Mouse (Mus musculus) neural tube, embryonic 11.5 days (tissue): ENCODE measurements around the gene Ppp1r1c. TPM values are rescaled to one million over a fixed set of nuclear protein-coding genes. Genes with fewer than 3 reads are reported as not detected.

Source experiments
- ATAC-seq: fragments of 200-750 bp; cut with Nextera tagmentation; 2 replicates; pipeline ENCODE4 v1.8.0; 2017; ENCODE audit warnings: moderate number of reproducible peaks, mild to moderate bottlenecking, moderate TSS enrichment, moderate library complexity; ENCODE audit not compliant: insufficient read depth, low FRiP score, low TSS enrichment
- DNase-seq: peaks from one replicate; pipeline ENCODE4 v3.0.0-alpha.2; 2015; ENCODE audit warnings: low spot score
- H3K27ac ChIP-seq: fragments of 300-500 bp; sonication (generic); 2 replicates; pipeline ENCODE4 v1.5.1; 2014; ENCODE audit warnings: low read depth, mild to moderate bottlenecking, low read length
- H3K27me3 ChIP-seq: fragments of 300-500 bp; sonication (generic); 2 replicates; pipeline ENCODE4 v1.6.1; 2014; ENCODE audit warnings: mild to moderate bottlenecking, low read length, mixed read lengths; ENCODE audit not compliant: control insufficient read depth, insufficient read depth
- H3K36me3 ChIP-seq: fragments of 300-500 bp; sonication (generic); 2 replicates; pipeline ENCODE4 v1.6.1; 2014; ENCODE audit warnings: mild to moderate bottlenecking, low read length, moderate library complexity, mixed read lengths; ENCODE audit not compliant: control insufficient read depth, insufficient read depth
- H3K4me1 ChIP-seq: fragments of 300-500 bp; sonication (generic); 2 replicates; pipeline ENCODE4 v1.6.1; 2014; ENCODE audit warnings: low read length, mixed read lengths; ENCODE audit not compliant: control insufficient read depth, insufficient read depth
- H3K4me2 ChIP-seq: fragments of 300-500 bp; sonication (generic); 2 replicates; pipeline ENCODE4 v1.6.1; 2014; ENCODE audit warnings: low read depth, mild to moderate bottlenecking, moderate library complexity
- H3K4me3 ChIP-seq: fragments of 300-500 bp; sonication (generic); 2 replicates; pipeline ENCODE4 v1.5.1; 2014; ENCODE audit warnings: low read depth, low read length
- H3K9ac ChIP-seq: fragments of 300-500 bp; sonication (generic); 2 replicates; pipeline ENCODE4 v1.6.1; 2014; ENCODE audit warnings: mild to moderate bottlenecking, low read length
- H3K9me3 ChIP-seq: fragments of 300-500 bp; sonication (generic); 2 replicates; pipeline ENCODE4 v1.6.1; 2016; ENCODE audit warnings: low read length; ENCODE audit not compliant: control insufficient read depth
- WGBS: fragments of 180-500 bp; shearing (Covaris S2); extraction: QIAGEN DNeasy Blood & Tissue Kit; methylation state at CpG from one replicate; pipeline ENCODE4 v1.1.7; 2014; 5-methylcytosine and 5-hydroxymethylcytosine counted together
- polyA plus RNA-seq: library from polyadenylated mRNA; unstranded; fragments of >200 nt; fragmentation: Nextera tagmentation; extraction: Ambion mirVana; gene quantifications from 2 replicates; pipeline ENCODE4 v1.2.1, GENCODE M21; 2014

Gene Ppp1r1c
- polyA plus RNA-seq, 1 experiment from 2014 or later, result 53.6 TPM

DNA sequence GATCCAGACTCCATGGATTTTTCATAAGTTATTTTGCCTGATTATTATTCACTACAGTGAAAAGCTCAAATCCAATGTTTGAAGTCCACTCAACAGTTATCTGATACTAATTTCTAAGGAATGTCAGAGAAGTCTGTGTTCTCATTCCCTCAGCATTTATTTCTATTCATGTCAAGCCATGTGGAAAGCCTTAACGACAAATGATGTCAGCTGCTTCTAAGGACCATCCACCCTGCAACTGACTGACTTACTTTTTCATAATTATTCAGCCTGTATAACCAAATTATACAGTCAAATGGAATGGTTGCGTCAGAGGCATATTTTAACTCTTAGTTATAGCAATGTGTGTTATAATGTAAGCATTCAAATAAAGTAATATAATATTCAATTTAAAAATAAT lies 8.3 kb downstream of the Ppp1r1c start:
- no peaks in the 10 kb centered on the region for H3K36me3 ChIP-seq
- DNase-seq (no peak), ATAC-seq (no peak)
- no peak overlapping the region for H3K4me3 ChIP-seq
- H3K9me3 ChIP-seq, result no peaks in the 10 kb centered on the region
- H3K4me2 ChIP-seq, result no peak overlapping the region
- H3K27me3 ChIP-seq, result no peaks in the 10 kb centered on the region
- WGBS, result 70% methylated on average over 2 of the region's 2 CpGs
- no peak overlapping the region for H3K9ac ChIP-seq
- no peak overlapping the region for H3K27ac ChIP-seq
- no peaks in the 10 kb centered on the region for H3K4me1 ChIP-seq

DNA sequence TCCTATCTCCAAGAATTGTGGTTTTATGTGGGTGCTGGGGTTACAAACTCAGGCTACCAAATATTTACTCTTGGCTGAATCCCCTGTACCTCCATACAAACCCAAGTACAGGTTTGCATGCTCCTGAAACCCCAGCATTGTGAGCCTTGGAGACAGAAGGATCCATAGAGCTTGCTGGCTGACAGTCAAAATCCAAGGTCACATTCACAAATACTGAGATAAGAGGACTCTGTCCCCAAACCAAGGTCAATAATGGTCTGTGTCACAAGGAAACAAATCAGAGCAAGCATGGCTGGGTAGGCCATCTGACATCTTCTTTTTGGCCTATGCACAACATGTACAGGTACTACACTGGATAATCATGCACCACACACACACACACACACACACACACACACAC lies 10.3 kb downstream of the Ppp1r1c start:
- H3K27ac ChIP-seq, result no peak overlapping the region
- H3K27me3 ChIP-seq, result no peaks in the 10 kb centered on the region
- no peak for ATAC-seq
- no peaks in the 10 kb centered on the region for H3K4me1 ChIP-seq
- no peak overlapping the region for H3K4me2 ChIP-seq
- no peaks in the 10 kb centered on the region for H3K36me3 ChIP-seq
- DNase-seq, result no peak
- no peak overlapping the region for H3K4me3 ChIP-seq
- H3K9me3 ChIP-seq, result no peaks in the 10 kb centered on the region
- H3K9ac ChIP-seq, result no peak overlapping the region

DNA sequence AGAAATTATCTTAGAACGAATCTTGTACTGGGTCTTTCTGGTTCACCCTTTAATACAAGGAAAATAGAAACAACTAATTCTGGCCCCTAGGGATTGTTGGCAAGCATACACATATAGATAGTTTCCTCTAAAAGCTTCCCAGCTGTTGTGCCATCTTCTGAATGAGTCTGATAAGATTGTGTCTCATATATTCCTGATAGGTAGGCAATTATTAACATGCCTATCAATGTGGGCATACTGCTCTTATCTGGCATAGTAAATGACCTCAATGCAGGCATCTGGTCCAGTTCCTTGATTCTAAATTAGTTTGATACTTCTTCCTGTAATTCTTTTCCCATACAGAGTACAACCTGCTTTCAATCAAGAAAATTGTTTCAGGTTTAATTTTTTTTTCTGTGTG lies 14.8 kb downstream of the Ppp1r1c start:
- DNase-seq (no peak), ATAC-seq (no peak)
- H3K4me3 ChIP-seq, result no peak overlapping the region
- H3K9me3 ChIP-seq, result no peaks in the 10 kb centered on the region
- H3K9ac ChIP-seq, result no peak overlapping the region
- no peaks in the 10 kb centered on the region for H3K36me3 ChIP-seq
- no peaks in the 10 kb centered on the region for H3K27me3 ChIP-seq
- WGBS, result 88% methylated on average over 1 of the region's 1 CpGs
- no peak overlapping the region for H3K27ac ChIP-seq
- no peak overlapping the region for H3K4me2 ChIP-seq
- H3K4me1 ChIP-seq, result no peaks in the 10 kb centered on the region

DNA sequence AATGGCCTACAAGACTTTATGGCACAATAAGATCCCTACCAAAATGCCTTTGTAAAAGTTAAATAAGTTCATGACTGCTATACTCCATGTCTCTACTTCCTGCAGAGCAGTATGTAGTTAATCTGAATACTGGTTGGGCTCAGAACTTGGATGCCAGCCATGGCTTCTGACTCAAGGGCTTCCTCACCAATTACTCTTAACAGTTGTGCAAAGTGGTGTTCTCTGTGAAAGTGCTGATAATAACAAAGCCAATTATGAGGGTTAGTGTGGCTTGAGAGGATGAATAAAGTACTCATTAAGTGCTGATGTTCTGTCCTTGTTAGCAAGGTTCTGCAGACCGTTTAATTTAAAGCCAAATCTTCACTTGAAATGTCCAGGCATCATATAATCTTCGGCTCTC lies 31.4 kb downstream of the Ppp1r1c start:
- Histone ChIP-seq H3K9me3 (no peaks in the 10 kb centered on the region), H3K27me3 (no peaks in the 10 kb centered on the region), H3K27ac (no peak overlapping the region), H3K4me1 (no peaks in the 10 kb centered on the region), H3K36me3 (no peaks in the 10 kb centered on the region), H3K9ac (no peak overlapping the region), H3K4me3 (no peak overlapping the region), H3K4me2 (no peak overlapping the region)
- DNase-seq, result no peak
- WGBS, result 96% methylated on average over 2 of the region's 2 CpGs
- no peak for ATAC-seq

DNA sequence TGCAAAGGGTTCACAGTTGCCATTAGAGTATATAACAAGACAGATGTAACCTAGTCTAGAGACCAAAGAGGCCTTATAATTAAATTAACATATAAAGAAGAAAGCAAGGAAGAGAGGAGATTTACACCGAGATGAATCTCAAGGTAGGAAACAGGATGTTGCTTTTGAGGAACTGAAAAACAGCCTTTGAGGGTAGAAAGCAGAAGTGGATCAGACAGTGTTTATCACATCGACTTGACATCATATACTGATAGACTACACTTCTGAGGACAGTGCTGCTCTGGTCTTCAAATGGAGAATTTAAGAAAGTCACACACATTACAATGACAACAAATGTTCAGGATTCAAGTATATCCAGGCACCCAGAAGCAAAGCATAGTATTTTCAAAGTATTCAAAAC lies 34.4 kb downstream of the Ppp1r1c start:
- Histone ChIP-seq H3K27me3 (no peaks in the 10 kb centered on the region), H3K9me3 (no peaks in the 10 kb centered on the region), H3K4me1 (no peaks in the 10 kb centered on the region), H3K27ac (no peak overlapping the region), H3K4me3 (no peak overlapping the region), H3K9ac (no peak overlapping the region), H3K36me3 (no peaks in the 10 kb centered on the region), H3K4me2 (no peak overlapping the region)
- ATAC-seq, result no peak
- WGBS, result 79% methylated on average over 2 of the region's 2 CpGs
- DNase-seq, result no peak

- ATAC-seq, result no peak
- 92% methylated on average over 4 of the region's 4 CpGs for WGBS
These were observed 36.6 kb downstream of the Ppp1r1c start for GRCm38 (mm10) chr2:79744164-79744563.

DNA sequence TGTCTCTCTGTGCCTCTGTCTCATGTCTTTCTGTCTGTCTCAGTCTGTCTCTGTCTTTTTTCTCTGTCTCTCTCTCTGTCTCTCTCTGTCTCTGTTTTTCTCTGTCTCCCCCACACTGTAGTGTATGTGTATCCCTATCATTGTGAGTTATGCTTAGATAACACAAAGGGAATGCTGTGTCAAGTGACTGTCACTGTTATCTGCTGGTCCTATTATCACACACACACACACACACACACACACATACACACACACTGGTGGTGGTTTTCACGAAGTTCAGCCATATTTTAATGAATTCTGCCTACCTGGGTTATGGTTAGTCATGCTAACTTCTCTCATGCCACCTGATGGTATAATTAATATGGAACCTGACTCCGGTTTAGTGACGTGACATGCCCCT lies 44.1 kb downstream of the Ppp1r1c start:
- 87% methylated on average over 3 of the region's 3 CpGs for WGBS
- H3K9me3 ChIP-seq, result no peaks in the 10 kb centered on the region
- DNase-seq, result no peak

More at GRCm38 (mm10) chr2:79744164-79744563, 36.6 kb downstream of the Ppp1r1c start:
- no peak for DNase-seq
- Histone ChIP-seq H3K36me3 (no peaks in the 10 kb centered on the region), H3K4me3 (no peak overlapping the region), H3K27ac (no peak overlapping the region), H3K4me2 (no peak overlapping the region), H3K9ac (no peak overlapping the region), H3K9me3 (no peaks in the 10 kb centered on the region), H3K4me1 (no peaks in the 10 kb centered on the region), H3K27me3 (no peaks in the 10 kb centered on the region)

GRCm38 (mm10) chr2:79760018-79760417 lies 52.4 kb downstream of the Ppp1r1c start:
- H3K36me3 ChIP-seq, result no peaks in the 10 kb centered on the region
- WGBS, result 89% methylated on average over 4 of the region's 4 CpGs
- ATAC-seq, result no peak
- no peak overlapping the region for H3K4me2 ChIP-seq
- no peak overlapping the region for H3K27ac ChIP-seq
- no peaks in the 10 kb centered on the region for H3K27me3 ChIP-seq
- H3K9me3 ChIP-seq, result no peaks in the 10 kb centered on the region
- H3K4me3 ChIP-seq, result no peak overlapping the region
- DNase-seq, result no peak
- H3K4me1 ChIP-seq, result no peaks in the 10 kb centered on the region
- no peak overlapping the region for H3K9ac ChIP-seq

More for the DNA sequence above, 44.1 kb downstream of the Ppp1r1c start:
- Histone ChIP-seq H3K9ac (no peak overlapping the region), H3K27ac (no peak overlapping the region), H3K4me3 (no peak overlapping the region), H3K4me1 (no peaks in the 10 kb centered on the region), H3K4me2 (no peak overlapping the region), H3K27me3 (no peaks in the 10 kb centered on the region), H3K36me3 (no peaks in the 10 kb centered on the region)
- no peak for ATAC-seq

- DNase-seq (no peak), ATAC-seq (no peak)
- H3K4me2 ChIP-seq, result no peak overlapping the region
- no peaks in the 10 kb centered on the region for H3K4me1 ChIP-seq
- H3K27me3 ChIP-seq, result no peaks in the 10 kb centered on the region
- H3K27ac ChIP-seq, result no peak overlapping the region
- no peaks in the 10 kb centered on the region for H3K36me3 ChIP-seq
- no peak overlapping the region for H3K4me3 ChIP-seq
- no peaks in the 10 kb centered on the region for H3K9me3 ChIP-seq
- no peak overlapping the region for H3K9ac ChIP-seq
- WGBS, result 86% methylated on average over 6 of the region's 6 CpGs
These were observed 55.3 kb downstream of the Ppp1r1c start for GRCm38 (mm10) chr2:79762723-79763388.
